Mouse (Mus musculus): ENCODE measurements around the gene Lgals12.

Lgals12 gene

DNA sequence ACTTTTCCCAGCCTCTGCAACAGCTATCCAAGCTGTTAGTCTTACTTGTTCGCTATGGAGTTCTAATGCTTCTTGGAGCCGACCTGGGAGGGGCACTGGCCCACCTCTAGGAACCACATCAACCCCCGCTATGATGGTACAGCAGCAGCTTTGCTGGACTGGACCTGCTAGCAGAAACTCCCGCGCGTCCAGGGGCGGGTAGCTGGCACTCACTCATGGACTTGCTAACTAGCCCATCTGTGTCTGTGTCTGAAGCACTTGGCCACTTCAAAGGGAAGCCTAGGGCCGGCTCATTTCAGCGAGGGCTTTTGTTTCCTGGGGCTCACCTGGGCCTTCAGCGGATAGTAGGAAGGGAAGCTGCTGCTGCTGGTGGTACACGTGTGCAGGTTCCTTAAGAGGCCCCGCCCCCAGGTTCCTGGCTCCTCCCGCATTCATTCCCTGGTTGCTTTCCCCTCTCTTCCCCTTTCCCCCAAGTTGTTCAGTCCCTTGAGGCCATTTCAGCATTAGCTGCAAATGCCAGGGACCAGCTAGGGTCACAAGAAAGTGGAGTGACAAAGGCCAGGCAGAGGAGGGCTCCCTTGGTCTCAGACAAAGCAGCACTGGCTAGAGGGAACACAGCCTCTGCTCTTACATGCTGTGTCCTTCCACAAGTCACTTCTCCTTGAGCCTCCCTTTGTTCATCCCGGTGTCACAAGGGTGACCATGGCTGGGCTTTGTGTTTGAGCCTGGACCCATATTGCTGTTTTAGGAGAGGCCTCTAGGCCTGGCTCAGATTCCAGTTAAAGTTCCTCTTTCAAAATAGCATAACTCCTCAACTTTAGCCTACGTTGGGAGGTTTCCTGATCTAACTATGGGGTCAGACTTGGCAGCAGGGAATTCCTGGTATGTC, at the start of gene Lgals12:
Gene Lgals12, minus strand, starts transcription at position 393 of the 889 bp plus-strand sequence.
- no peak for DNase-seq (ENCODE audit: low read depth, low spot score)

DNA sequence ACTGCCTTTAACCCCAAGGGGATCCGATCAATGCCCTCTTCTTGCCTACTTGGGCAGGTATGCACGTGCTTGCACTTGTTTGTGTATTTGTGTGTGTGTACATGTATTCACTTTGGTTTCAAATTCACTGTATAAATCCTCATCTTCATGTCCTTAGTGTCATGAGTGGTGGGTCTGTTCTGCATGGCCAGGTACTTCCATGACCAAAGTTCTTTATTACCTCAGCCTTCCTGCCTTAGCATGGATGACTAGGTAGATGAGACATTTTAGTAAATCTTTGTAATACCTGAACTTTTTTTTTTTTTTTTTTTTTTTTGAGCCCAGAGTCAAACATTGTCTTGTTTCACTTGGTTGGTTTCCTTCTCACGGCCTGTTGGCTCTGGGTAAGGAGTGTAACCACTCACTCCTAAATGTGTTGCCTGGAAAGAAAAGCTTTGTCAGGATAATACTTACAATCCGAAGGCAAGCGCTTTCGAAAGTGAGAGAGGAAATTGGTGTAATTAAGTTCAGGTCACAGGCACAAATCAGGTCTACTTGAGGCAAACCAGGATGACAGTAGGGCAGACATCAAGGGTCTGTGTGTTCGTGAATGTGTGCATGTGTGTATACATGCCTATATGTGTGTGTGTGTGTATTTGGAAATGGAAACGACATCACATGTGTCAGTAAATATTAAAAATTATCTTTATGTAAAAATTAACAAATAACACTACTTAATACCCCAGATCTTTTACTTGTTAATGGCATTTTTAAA, 42.1 kb upstream of the Lgals12 start:
- no peak for DNase-seq (ENCODE audit: low read depth, low spot score)

DNA sequence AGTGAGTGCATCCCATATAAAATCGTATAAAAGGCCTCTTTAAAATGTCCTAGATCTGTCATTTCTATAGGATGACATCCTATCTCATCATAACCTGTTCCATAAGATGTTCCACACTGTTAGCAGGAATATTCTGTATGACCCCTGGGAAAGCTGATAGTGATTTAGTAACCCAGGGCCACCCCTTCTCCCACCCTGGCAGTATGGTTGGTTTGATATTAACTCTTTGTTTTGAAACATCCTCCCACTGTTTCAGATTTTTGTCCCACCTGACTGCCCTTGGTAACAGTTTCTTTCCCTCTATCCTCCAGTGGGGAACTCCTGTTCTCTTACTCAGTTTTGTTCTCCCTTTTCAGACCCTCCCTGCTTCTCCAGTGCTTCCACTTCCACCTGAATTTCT, 26.8 kb upstream of the Lgals12 start:
- DNase-seq (ENCODE audit: low read depth, low spot score): no peak

DNA sequence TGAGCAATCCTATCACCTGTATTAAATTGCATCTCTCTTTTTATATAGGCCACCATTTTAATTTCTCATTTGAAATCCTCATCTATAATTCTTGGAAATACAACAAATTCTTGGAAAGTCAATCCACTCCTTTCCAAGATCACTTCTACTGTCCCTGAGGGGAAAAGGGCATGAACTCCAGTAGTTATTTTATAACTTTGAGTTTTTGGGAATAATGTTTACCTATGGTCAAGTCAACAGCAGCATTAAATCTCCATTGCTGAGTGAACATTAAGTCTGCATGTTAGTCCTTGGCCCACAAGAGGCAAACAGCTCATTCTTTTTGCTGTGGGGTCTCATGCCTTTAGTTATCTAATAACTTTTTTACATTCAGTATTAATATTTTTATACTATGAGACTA, 26.0 kb upstream of the Lgals12 start:
- DNase-seq (ENCODE audit: low read depth, low spot score): no peak

DNA sequence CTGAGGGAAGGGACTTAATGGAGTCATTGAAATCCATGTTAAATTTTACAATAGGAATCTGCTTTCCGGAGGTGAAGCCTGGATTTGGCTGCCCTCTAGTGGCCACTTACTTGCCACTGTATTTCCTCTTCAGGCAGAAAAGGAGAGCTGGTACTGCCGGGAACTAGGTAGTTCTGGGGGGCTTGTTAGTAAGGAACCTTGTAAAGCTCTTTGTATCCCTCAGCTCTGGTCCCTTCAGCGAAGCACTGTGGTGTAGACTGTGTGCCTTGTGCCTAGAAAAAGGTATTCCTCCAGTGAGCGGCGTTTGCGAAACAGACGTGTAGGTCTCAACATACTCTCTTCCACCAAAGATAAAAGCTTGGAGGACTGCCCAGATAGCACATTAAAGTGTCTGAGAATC, 10.7 kb upstream of the Lgals12 start:
- DNase-seq (ENCODE audit: low read depth, low spot score): peak; percentile 74

DNA sequence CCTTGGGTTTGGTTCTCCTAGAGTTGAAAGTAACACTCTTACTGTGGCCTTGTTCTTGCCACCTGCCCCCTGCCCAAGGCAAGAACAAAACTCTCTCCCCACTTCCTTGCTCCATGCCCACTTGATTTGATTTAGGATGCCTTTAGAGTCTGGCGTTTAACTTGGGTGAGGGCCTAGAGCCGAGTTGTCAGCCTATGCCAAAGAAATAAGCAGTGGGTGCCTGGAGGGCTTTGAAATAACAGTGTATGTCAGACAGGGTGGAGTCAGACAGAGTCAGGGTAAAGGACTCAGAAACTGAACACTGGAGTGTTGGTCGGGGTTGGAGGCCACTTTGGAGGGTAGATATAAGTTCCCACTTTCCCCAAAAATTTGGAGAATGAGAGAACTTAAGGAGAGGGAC, 10.1 kb upstream of the Lgals12 start:
- no peak for DNase-seq (ENCODE audit: low read depth, low spot score)

DNA sequence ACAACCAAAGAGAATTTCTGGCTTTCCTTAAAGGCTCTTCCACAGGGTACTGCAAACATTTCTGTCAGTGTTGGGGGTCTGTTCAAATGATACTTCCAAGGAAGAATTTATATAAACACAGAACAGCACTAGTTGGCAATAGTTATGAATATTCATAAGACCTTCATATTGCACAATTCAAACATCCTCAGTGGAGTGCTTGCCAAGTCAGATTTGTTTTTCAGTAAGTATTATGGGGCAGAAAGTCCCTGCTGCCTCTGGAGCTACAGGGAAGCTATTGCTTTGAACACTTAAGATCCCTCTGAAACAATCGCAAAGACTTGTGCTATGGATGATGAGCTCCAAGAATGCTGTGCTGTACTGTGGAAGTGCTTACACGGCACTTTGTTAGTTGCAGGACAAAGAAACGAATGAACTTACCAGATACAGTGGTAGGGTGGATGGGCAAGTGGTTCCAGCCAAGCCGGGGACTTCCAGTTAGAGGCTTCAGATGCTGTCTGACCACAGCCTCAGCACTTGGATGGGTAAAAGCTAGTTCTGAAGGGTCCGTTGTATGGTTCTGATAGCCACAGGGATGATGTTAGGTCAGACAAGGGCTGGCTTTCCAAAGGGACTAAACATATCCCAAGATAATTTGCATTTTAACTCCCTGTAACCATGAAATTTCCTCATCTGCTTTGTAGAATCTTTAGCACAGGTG, 9.4 kb upstream of the Lgals12 start:
- DNase-seq (ENCODE audit: low read depth, low spot score): no peak

DNA sequence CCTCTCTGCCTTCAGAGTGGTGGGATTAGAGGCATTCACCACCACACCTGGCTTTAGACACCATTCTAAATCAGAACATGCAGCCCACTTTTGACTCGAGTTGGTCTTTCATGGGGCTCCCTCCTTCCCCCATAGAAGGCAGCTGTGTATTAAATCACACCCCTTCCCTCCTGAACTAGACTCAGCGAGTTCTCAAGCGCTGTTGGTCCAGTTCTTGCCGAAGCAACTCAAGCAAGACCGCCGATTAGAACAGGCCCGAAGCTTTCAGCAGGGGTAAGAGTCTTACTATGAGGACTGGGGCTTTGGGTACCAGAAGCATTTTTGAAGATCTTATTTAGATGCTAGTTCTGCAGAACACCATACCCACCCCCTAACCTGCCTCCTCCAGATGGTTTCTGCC, 6.2 kb upstream of the Lgals12 start:
- no peak for DNase-seq (ENCODE audit: low read depth, low spot score)

DNA sequence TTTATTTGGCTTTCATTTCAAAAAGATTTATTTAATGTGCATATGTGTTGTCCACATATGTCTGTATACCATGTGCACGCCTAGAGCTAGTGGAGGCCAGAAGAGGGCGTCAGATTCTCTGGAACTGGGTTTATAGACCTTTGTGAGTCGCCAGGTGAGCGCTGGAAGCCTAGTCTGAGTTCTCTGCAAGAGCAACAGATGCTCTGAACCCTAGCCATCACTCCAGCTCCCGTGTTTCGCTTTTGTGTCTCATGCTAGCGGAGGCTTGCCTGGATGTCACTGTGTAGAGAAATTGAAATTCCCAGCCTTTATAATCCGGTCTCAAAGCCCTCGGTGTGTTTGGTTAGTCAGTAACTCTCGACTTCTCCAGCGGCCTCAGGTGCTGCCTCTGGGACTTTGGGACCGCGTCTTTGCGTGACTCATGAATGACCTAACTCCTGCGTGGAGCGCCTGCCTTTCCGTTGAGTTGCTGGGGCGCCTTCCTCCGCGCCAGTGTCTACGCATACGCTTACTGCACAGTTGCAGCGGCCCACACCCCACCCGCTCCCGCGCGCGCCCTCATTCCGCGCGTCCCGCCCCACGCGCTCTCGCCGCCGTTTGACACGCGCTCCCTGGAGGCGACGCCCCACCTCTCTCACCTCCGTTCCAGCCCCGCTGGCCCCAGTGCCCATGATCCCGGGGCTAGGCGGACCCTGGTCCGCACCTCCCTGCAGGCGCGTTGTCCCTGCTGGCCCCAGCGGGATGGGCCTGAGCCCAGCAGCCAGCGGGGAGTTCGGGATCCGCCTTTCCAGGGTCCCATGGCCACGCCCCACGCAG, 5.2 kb upstream of the Lgals12 start, which contains the start of gene Hrasls5:
Gene Hrasls5, plus strand, starts transcription at position 600 of the 816 bp plus-strand sequence.
- DNase-seq (ENCODE audit: low read depth, low spot score): peak; percentile 48

DNA sequence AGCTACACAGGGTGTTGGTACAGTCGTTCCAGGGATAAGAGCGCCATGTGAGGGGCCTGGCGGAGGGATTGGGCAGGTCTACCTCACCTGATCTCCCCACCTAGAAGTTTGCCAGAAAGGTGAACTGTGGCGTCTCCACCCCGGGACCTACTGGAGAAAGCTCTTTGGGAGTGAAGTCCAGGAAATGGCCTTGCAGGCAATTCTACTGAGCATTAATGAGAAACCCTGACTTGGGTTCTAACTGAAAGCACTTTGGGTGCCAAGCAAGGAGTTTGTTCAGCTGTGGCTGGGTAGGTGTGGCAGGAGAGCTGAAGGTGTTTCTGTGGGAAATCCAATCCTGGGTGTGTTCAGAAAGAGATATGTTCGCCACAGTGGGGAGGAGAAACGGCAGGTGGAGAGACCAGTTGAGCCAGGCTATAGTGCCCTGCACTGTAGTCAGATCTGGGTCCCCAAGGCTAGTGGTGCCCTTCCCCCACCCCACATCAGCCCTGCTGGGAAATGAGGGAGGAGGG, 753 bp upstream of the Lgals12 start:
- no peak for DNase-seq (ENCODE audit: low read depth, low spot score)

DNA sequence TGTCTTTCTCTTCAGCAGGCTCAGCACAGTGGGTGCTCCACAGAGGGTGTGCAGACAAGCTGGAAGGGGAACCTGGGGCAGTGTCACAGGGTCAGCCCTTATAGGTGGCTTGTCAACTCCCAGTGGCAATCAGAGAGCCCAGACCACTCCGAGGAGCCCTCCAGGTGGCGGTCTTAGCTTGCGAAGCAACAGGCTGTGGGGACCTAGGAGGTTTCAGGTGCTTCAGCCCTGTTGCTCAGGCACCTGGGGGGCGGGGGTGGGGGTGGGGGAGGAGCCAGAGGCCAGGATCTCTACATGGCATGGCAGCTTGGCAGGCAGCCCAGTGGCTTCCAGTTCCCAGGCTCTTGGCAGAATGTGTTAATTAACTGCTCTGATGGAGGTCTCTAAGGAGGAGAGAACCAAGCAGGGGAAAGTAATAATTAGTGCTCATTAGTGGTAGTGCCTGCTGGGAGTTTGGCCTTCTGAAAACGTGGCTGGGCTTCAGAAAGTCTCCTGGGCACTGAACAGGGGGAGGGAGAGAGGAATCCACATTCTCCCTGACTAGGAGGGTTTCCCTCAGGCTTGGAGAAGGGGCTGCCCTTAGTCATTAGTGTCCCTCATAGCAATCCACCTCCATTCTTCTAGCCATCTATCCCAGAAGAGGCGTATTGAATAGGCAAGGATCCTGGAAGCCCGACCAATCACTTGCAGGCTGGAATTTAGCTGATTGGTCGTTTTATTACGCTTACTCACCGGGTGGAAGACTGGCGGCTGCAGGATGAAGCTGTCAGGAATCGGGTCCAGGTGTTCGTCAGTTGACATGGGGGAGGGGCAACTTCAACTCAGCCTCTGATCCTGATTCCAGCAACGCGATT, 836 bp downstream of the Lgals12 start:
- DNase-seq (ENCODE audit: low read depth, low spot score): peak; percentile 53

DNA sequence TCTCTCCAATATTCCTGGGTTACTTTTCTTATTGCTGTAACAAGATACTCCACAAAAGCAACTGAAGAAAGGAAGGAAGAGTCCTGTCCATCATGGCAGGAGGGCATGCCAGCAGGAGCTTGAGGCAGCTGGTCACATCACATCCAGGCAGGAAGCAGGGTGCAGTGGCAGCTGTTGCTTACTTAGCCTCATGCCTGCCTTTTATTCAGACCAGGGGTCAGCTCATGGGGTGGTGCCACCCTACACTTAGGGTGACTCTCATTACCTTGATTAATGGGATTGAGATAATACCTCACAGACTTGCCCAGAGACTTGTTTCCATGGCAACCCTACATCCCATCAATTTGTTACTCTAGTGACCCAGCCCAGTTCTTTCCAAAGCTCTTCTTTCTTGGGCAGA, 2.0 kb downstream of the Lgals12 start:
- no peak for DNase-seq (ENCODE audit: low read depth, low spot score)

DNA sequence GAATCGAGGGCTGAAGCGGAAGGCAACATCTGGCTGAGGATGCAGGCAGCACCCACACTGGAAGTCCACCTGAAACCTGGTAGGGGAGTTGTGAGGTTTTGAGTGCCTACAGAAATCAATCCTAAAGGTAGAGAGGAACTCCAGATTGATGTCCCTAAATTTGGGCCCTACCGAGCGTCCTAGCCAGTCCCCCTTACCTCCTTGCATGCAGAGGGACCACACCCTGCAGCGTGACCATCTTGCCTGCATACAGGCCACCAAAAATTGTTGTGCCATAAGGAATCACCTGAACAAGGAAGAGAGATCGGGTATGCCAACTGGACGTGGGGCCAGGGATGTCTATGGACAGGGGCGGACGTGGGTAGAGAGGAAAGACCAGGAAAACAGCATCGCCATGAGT, 2.9 kb downstream of the Lgals12 start:
- no peak for DNase-seq (ENCODE audit: low read depth, low spot score)

DNA sequence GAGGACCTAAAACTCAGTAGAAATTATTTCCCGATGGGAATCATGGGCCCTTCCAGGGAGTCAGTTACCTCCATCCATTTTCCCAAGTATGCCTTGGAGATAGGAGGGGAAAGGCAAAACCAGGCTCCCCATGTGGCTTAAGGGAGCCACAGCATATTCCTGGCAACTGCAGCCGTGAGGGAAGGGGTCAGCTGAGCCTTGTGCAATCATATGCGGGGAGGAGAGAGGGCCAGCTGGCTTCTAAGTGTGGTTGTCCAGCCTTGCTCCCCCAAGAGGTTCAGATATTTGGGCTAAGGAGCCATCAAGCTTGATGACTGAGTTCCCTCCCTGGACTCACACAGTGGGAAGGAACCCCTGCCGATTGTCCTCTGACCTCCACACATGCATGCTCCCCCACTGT, 5.4 kb downstream of the Lgals12 start:
- no peak for DNase-seq (ENCODE audit: low read depth, low spot score)

DNA sequence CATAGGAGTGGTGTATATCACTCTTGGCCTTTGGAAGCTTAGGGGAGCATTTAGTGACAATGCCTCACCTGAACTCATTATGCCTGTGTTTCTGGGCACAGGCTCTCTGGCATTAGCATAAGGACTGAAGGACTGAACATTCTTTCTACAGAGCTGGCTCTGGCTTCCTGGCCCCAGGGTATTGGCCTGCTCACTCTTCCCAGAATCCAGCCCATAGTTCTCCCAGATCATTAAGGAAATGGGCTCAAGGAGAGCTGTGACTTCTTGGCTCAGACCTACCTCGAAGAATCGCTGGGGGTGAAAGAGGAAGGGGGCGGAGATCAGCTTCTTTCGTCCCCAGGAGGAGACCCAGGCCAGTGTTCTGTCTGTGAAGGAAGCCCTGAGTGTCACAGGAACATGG, 8.5 kb downstream of the Lgals12 start:
- DNase-seq (ENCODE audit: low read depth, low spot score): no peak

DNA sequence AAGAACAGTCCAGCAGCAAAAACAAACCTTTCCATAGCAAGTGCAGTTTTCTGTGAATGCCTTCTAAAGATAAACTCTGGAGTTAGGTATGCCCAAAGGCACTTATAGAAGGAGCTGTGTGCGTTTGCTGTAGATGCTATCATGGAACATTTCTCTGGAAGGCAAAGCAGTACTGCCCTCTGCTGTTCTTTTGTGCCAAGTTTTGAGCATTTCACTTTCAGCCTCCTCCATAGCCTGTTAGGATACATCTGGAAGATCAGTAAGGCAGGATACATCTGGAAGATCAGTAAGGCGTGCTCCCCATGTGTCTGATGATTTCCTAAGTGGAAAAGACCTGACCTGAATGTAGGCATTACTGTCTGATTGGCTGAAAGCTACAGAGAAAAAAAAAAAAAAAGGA, 11.5 kb downstream of the Lgals12 start:
- DNase-seq (ENCODE audit: low read depth, low spot score): peak; percentile 66

DNA sequence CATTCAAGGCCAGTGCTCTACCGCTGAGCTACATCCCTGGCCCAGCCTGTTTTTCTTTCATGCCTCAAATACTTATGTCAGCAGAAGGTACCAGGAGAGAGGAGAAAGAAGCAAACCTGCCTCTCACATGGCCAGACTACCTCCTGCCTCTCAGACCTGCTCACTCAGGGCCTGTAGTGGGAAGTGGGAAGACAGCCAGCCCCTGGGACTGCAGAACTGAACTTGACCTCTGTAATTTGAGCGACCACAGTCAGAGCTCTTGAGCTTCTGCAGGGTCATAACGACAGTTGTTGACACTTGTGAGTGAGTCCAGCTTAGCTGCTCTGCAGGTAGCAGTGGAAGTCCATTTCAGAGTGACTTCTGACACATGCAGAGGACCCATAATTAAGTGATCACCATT, 15.0 kb downstream of the Lgals12 start:
- DNase-seq (ENCODE audit: low read depth, low spot score): no peak

DNA sequence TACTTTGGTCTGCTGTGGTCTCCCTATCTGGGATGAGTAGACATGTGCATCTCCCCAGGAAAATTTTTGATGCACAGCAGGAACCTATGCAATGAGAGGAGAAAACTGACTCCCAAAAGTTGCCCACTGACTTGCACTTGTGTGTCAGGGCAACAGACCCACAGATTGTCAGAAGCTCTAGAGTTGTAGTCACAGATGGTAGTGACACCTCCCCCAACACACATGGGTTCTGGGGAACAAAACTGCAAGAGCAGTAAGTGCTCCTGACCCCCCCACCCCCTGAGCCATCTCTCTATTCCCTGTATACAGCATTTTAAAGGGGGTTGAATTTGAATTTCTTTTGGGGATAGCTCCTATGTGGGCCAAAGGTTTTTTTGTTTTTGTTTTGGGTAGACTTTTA, 16.2 kb downstream of the Lgals12 start:
- DNase-seq (ENCODE audit: low read depth, low spot score): no peak

DNA sequence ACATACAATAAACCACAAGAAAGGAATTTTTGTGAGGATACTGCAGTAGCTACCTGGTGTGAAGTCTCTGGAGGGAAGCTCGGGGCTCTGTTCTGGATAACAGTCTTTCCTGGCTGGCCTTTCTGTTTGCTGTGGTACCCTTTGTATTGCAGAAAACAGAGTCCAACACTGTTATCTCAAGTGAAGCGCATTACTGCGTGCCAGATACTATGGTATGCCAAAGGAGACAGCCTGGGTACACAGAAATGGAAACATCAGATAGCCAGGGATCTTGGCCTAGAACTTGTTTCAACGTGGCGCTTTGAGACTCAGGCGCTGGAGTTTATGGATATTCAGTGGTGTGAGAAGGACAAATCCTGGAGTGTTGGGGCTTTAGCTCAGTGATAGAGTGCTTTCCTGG, 21.2 kb downstream of the Lgals12 start:
- no peak for DNase-seq (ENCODE audit: low read depth, low spot score)

DNA sequence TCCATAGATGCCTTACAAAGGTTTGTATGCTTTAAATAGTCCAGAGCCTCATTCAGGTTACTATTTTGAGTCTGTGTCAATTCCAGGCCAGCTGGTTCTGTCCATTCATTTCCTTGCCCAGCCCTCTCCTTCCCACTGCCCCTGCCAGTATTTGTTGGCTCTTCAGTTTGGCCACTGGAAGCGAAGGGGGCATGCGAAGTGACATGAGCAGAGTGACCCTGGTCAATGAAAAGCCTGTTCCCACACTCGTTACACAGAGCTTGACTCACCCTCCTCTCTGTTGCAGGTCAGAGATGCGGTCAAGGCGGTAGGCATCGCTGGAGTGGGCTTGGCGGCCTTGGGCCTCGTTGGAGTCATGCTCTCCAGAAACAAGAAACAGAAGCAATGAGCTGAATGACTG, 21.7 kb downstream of the Lgals12 start:
- DNase-seq (ENCODE audit: low read depth, low spot score): no peak
